Mouse (Mus musculus) liver, embryonic 11.5 days (tissue): ENCODE data around the gene Evc2. TPM values are rescaled to one million over a fixed set of nuclear protein-coding genes. Genes with fewer than 3 reads are reported as not detected.

Experiments
- ATAC-seq: fragments of 200-750 bp; cut with Nextera tagmentation; replicated peaks from 2 replicates; pipeline ENCODE4 v1.8.0; 2017; ENCODE audit warnings: moderate number of reproducible peaks, mild to moderate bottlenecking, moderate TSS enrichment, moderate library complexity; ENCODE audit not compliant: low FRiP score
- DNase-seq: peaks from one replicate; pipeline ENCODE4 v3.0.0-alpha.2; 2017; ENCODE audit warnings: low spot score
- H3K27ac ChIP-seq: fragments of 300-500 bp; sonication (generic); 2 replicates; pipeline ENCODE4 v1.5.1; 2014; ENCODE audit warnings: mild to moderate bottlenecking, low read depth, low read length, control low read depth
- H3K27me3 ChIP-seq: fragments of 300-500 bp; sonication (generic); replicated peaks from 2 replicates; pipeline ENCODE4 v1.6.1; 2014; ENCODE audit warnings: low read length, mixed read lengths; ENCODE audit not compliant: control insufficient read depth, insufficient read depth
- H3K36me3 ChIP-seq: fragments of 300-500 bp; sonication (generic); 2 replicates; pipeline ENCODE4 v1.6.1; 2014; ENCODE audit warnings: mild to moderate bottlenecking, low read length, moderate library complexity, mixed read lengths; ENCODE audit not compliant: control insufficient read depth, insufficient read depth
- H3K4me1 ChIP-seq: fragments of 300-500 bp; sonication (generic); replicated peaks from 2 replicates; pipeline ENCODE4 v1.6.1; 2014; ENCODE audit warnings: low read length, mixed read lengths; ENCODE audit not compliant: control insufficient read depth, insufficient read depth
- H3K4me2 ChIP-seq: fragments of 300-500 bp; sonication (generic); 2 replicates; pipeline ENCODE4 v1.6.1; 2014; ENCODE audit warnings: mild to moderate bottlenecking, control low read depth, moderate library complexity
- H3K4me3 ChIP-seq: fragments of 300-500 bp; sonication (generic); 2 replicates; pipeline ENCODE4 v1.5.1; 2014; ENCODE audit warnings: low read depth, low read length, control low read depth
- H3K9ac ChIP-seq: fragments of 300-500 bp; sonication (generic); 2 replicates; pipeline ENCODE4 v1.6.1; 2014; ENCODE audit warnings: low read depth, low read length, control low read depth
- H3K9me3 ChIP-seq: fragments of 300-500 bp; sonication (generic); 2 replicates; pipeline ENCODE4 v1.6.1; 2016; ENCODE audit warnings: low read length, inconsistent platforms, mixed read lengths; ENCODE audit not compliant: control insufficient read depth
- WGBS: fragments of 180-500 bp; shearing (Covaris S2); extraction: QIAGEN DNeasy Blood & Tissue Kit; methylation state at CpG from one replicate; pipeline ENCODE4 v1.1.7; 2014; 5-methylcytosine and 5-hydroxymethylcytosine counted together
- polyA plus RNA-seq: library from polyadenylated mRNA; unstranded; fragments of >200 nt; fragmentation: Nextera tagmentation; extraction: Ambion mirVana; gene quantifications from 2 replicates; pipeline ENCODE4 v1.2.1, GENCODE M21; 2014

The Evc2 gene
- polyA plus RNA-seq, 1 experiment from 2014 or later = 10.7 TPM

- Histone ChIP-seq H3K4me3 (no peak overlapping the region), H3K27me3 (no peaks in the 10 kb centered on the region), H3K9ac (no peak overlapping the region), H3K9me3 (no peaks in the 10 kb centered on the region), H3K36me3 (peaks cover 14% of the 10 kb centered on the region; the same call in 1 of the 2 replicates), H3K4me1 (no peaks in the 10 kb centered on the region), H3K4me2 (no peak overlapping the region), H3K27ac (no peak overlapping the region)
- DNase-seq = no peak
- 91% methylated on average over 3 of the region's 3 CpGs for WGBS
- no peak for ATAC-seq
Observed at GRCm38 (mm10) chr5:37383570-37383969, 45.3 kb downstream of the Evc2 start.

- Histone ChIP-seq H3K36me3 (peaks cover 6% of the 10 kb centered on the region; the same call in 1 of the 2 replicates), H3K9me3 (no peaks in the 10 kb centered on the region), H3K27ac (no peak overlapping the region), H3K27me3 (no peaks in the 10 kb centered on the region), H3K9ac (no peak overlapping the region), H3K4me3 (no peak overlapping the region), H3K4me1 (no peaks in the 10 kb centered on the region), H3K4me2 (no peak overlapping the region)
- WGBS = 72% methylated on average over 3 of the region's 3 CpGs
- ATAC-seq (no peak), DNase-seq (no peak)
Observed at GRCm38 (mm10) chr5:37388646-37389045, 50.3 kb downstream of the Evc2 start.

GRCm38 (mm10) chr5:37389808-37390495 is 51.7 kb downstream of the Evc2 start:
- no peaks in the 10 kb centered on the region for H3K4me1 ChIP-seq
- H3K9ac ChIP-seq = no peak overlapping the region
- no peak for ATAC-seq
- no peaks in the 10 kb centered on the region for H3K27me3 ChIP-seq
- no peaks in the 10 kb centered on the region for H3K9me3 ChIP-seq
- no peak overlapping the region for H3K4me3 ChIP-seq
- WGBS = 71% methylated on average over 13 of the region's 13 CpGs
- no peak for DNase-seq
- no peak overlapping the region for H3K27ac ChIP-seq
- no peak overlapping the region for H3K4me2 ChIP-seq
- peaks cover 6% of the 10 kb centered on the region; the same call in 1 of the 2 replicates for H3K36me3 ChIP-seq

GRCm38 (mm10) chr5:37390923-37391322 is 52.6 kb downstream of the Evc2 start:
- Histone ChIP-seq H3K36me3 (peaks cover 6% of the 10 kb centered on the region; the same call in 1 of the 2 replicates), H3K27ac (no peak overlapping the region), H3K4me2 (no peak overlapping the region), H3K9me3 (no peaks in the 10 kb centered on the region), H3K9ac (no peak overlapping the region), H3K27me3 (no peaks in the 10 kb centered on the region), H3K4me3 (no peak overlapping the region), H3K4me1 (no peaks in the 10 kb centered on the region)
- 60% methylated on average over 10 of the region's 10 CpGs for WGBS
- no peak for DNase-seq
- ATAC-seq = no peak

GRCm38 (mm10) chr5:37391901-37392300 is 53.6 kb downstream of the Evc2 start:
- no peak overlapping the region for H3K27ac ChIP-seq
- H3K9ac ChIP-seq = no peak overlapping the region
- DNase-seq (no peak), ATAC-seq (no peak)
- H3K4me3 ChIP-seq = no peak overlapping the region
- H3K36me3 ChIP-seq = 0 out of 2 replicates have a peak, but pooled peaks cover 3% of the 10 kb centered on the region
- 90% methylated on average over 10 of the region's 10 CpGs for WGBS
- H3K4me1 ChIP-seq = no peaks in the 10 kb centered on the region
- H3K4me2 ChIP-seq = no peak overlapping the region
- H3K9me3 ChIP-seq = no peaks in the 10 kb centered on the region
- H3K27me3 ChIP-seq = no peaks in the 10 kb centered on the region

GRCm38 (mm10) chr5:37395172-37396030 is 57.1 kb downstream of the Evc2 start:
- ATAC-seq (no peak), DNase-seq (no peak)
- WGBS = 87% methylated on average over 22 of the region's 22 CpGs
- Histone ChIP-seq H3K4me2 (no peak overlapping the region), H3K4me1 (no peaks in the 10 kb centered on the region), H3K27me3 (no peaks in the 10 kb centered on the region), H3K27ac (no peak overlapping the region), H3K36me3 (0 out of 2 replicates have a peak, but pooled peaks cover 2% of the 10 kb centered on the region), H3K9me3 (no peaks in the 10 kb centered on the region), H3K9ac (no peak overlapping the region), H3K4me3 (no peak overlapping the region)

GRCm38 (mm10) chr5:37419028-37419427 is 80.7 kb downstream of the Evc2 start:
- H3K9ac ChIP-seq = no peak overlapping the region
- H3K4me1 ChIP-seq = no peaks in the 10 kb centered on the region
- no peaks in the 10 kb centered on the region for H3K27me3 ChIP-seq
- ATAC-seq (no peak), DNase-seq (no peak)
- H3K4me2 ChIP-seq = no peak overlapping the region
- 80% methylated on average over 6 of the region's 6 CpGs for WGBS
- H3K4me3 ChIP-seq = no peak overlapping the region
- no peak overlapping the region for H3K27ac ChIP-seq
- H3K9me3 ChIP-seq = no peaks in the 10 kb centered on the region
- H3K36me3 ChIP-seq = 0 out of 2 replicates have a peak, but pooled peaks cover 2% of the 10 kb centered on the region

- ATAC-seq (no peak), DNase-seq (no peak)
- H3K36me3 ChIP-seq = no peaks in the 10 kb centered on the region
- no peaks in the 10 kb centered on the region for H3K9me3 ChIP-seq
- H3K4me2 ChIP-seq = no peak overlapping the region
- no peak overlapping the region for H3K9ac ChIP-seq
- no peaks in the 10 kb centered on the region for H3K4me1 ChIP-seq
- no peak overlapping the region for H3K27ac ChIP-seq
- no peaks in the 10 kb centered on the region for H3K27me3 ChIP-seq
- H3K4me3 ChIP-seq = no peak overlapping the region
Observed at GRCm38 (mm10) chr5:37427210-37427609, 88.9 kb downstream of the Evc2 start.
